Mouse (Mus musculus): ENCODE data around the gene Amigo1.

Amigo1 gene

DNA sequence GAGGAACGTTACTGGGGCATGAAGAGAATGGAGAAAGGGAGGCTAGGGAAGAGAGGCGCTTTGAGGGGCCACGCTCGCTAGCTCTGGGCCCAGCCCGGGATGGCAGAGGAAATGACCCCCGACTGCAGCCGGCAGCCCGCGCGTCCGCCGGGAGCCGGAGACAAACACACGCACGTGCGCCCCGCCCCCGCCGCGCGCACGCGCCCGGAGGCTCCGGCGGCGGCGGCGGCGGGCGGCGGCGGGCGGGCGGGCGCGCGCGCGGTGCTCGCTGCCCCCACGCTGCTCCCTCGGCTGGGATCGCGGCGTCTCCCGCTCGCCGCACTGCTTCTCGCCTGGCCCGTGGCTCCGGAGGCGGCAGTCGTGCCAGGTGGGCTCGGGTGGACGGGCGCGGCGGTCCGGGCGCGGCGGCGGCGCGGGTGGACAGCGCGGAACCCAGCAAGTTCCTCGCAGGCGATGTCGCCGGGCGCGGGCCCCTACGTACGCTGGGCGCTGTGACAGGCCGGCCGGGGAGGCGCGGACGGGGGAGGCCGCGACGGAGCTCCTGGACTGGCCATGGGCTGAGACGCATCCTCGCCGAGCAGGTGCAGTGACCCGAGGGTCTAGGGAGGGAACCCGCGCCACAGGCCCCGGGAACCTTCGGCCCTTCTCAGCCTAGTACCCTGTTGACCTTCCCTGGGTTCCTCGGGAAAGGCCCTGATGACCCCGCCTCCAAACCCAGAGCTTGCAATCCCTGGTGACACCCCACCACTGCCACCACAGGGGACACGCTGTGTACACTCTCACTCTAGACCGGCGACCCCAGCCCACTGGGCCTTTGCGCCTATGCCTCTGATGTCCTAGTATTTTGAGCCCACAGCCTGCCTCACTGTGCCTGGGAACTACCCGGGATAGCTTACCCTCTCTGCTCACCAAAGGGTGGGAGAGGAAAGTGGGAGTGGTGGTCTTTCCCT is at the start of gene Amigo1:
TSS of gene Amigo1 (plus strand) at position 238 of the 950 bp plus-strand sequence.
- DNase-seq (ENCODE audit: low spot score): no peak

DNA sequence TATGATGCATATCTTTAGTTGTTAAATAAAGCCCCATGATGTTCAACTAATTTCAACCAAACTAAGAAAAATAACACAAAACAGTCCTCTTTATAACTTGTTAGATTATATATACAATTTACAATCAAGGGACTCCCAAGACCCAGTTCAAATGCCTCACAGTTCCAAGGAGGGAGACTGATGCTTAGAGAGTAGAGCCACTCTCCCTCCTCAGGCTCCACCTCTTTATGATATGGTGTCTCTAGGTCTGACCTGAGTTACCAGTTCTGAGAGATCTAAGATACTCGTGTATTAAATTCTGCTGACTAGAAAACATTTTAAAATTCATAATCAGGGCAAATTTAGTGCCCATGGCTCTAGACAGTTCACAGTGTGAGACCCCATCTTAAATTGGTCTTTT is 47.0 kb upstream of the Amigo1 start:
- no peak for DNase-seq (ENCODE audit: low spot score)

DNA sequence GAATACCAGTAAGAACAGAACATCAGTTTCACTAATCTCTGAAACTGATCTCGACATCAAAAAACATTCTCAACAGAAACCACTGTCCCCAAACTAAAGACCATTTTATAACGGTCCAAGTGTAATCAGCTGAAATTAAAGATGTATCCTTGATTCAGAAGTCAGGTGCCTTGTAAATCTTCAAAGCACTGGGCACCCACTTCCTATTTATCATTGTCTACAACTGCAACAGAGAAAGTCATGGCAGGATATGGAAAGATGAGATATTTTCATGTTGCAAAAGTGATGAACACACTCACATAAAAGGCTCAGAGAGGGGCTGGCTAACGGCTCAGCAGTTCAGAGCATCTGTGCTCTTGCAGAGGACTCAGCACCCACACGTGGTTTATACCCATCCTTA is 45.3 kb upstream of the Amigo1 start:
- no peak for DNase-seq (ENCODE audit: low spot score)

DNA sequence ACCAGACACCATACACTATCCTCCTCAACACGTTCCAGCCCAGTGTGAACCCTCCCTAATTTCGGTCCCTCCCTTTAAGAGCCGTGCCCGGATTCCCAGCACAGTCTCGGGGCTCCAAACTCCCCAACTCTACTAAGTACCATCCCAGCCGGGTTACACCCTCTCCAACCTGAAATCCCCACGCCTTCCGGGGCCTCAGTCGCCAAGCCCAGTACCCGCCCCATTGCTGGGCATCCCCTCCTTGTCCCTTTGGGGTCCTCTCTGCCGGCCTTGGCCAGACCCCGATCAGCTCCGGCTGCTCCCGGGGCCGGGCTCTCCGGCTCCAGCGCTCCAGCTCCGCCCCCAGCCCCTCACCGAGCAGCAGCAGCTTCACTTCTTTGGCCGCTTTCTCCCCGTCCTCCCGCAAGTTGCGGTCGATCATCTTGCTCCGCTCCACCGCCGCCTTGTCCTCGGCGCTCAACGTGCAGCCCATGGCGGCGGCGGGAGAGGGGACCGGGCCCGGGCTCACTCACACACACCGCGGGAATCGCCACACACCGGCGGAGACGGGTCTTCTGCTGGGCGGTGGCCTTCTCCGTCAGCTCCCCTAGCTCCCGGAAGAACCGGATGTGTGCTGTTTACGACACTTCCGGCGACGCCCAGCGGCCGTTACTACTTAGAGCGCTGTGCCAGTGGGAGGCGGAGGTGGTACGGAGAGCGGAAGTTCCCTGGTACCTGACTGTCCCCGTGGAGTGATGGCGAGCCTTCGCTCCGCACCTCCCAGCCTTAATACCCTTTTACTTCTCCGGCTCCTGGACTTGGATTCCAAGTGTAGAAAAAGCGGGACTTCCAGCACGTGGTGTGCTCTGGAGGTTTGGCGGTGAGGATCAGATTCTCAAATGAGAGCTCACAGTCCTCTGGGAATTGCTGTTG is 40.3 kb upstream of the Amigo1 start, which contains the start of gene Gnai3:
TSS of gene Gnai3 (minus strand) at position 613 of the 912 bp plus-strand sequence.
- DNase-seq (ENCODE audit: low spot score): peak; percentile 71

DNA sequence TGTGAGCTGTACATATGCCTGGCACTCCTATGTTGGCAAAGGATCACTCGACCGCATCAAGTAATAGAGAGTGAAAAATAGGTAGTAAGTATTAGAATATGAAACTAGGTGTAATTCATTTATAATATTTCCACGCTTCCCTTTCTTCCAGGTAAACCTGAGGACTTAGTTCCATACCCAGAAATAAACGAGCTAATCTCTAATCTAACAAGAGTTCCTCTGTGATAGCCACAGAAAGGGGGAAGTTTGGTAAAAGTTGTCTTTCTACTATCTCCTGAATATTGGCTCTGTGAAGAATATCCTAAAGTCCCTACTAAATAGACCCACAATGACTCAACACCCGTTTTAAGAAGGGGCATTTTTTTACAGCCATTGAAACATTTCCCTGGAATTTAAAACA is 39.5 kb upstream of the Amigo1 start:
- DNase-seq (ENCODE audit: low spot score): no peak

DNA sequence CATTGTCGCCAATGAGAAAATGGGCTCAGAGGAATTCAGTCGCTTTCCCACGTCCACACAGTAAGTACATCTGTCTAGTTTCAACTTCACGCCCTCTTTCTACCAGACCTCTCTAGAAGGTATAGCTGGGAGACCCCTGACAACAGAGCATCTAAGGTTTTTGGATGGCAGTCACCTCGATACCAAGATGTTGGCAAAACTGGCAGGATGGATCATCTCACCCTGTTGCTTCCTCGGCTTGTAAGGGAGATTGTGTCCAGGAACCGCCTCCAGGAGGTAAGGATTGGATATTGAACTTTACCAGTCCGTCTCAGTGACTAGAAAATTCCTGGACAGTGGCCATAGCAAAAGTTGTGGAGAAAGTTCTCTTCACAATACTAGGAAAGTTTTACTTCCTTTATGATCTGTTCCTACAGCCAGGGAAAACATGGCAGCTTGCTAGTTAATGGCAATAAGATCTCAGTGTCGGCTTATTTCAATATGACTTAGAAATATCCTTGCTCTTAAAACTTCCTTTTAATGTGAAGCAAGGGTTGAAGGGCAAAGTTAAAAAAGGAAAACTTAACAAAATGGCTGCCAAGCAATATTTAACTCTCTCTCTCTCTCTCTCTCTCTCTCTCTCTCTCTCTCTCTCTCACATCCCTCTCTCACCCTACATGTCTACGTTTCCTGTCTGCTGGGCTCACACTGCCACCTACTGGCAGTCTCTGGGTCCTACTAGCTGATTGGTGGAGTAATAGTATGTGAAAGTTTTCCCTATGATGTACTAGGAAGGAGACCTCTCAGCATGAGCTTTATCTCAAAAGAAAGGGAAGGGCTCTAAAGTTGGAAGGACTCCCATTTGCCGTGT is 38.5 kb upstream of the Amigo1 start:
- peak; percentile 80 for DNase-seq (ENCODE audit: low spot score)

DNA sequence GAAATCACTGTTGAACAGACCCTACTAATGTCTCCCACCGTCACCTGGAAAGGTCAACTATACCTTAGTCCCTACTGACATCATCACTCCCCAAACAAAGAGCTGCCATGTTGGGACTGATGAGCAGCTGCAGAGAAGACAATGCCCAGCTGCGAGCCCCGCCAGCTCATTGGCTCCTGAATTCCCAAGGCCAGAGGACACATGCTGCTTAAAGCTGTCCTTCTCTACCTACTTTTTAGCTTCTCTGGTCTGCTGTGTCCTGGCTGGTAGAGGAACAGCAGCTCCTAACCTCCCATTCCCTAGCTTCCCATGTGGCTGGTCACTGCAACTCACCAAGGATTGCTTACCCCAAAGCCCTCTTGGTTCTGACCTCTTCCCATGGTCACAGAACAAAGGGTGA is 33.8 kb upstream of the Amigo1 start:
- DNase-seq (ENCODE audit: low spot score): no peak

DNA sequence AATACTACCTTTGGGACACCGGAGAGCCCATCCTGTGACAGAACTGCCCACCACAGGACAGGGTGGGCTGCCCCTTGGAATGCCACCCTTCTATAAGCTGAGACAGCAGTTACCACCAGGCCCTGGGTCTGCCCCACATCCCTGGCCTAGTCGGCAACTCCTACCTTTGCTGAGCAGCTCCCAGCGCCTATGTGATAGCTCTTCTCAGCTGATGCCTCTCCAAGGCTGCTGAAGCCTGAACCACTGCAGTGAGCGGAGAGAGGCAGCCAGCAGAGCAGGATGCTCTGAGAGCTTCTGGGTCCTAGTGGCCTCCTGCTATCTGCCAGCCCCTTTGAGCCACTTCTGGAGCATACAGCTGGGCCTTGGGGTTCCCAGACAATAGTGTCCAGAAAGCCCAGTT is 31.5 kb upstream of the Amigo1 start, which contains the start of gene Gpr61:
TSS of gene Gpr61 (minus strand) at position 227 of the 400 bp plus-strand sequence.
- peak; percentile 69 for DNase-seq (ENCODE audit: low spot score)

DNA sequence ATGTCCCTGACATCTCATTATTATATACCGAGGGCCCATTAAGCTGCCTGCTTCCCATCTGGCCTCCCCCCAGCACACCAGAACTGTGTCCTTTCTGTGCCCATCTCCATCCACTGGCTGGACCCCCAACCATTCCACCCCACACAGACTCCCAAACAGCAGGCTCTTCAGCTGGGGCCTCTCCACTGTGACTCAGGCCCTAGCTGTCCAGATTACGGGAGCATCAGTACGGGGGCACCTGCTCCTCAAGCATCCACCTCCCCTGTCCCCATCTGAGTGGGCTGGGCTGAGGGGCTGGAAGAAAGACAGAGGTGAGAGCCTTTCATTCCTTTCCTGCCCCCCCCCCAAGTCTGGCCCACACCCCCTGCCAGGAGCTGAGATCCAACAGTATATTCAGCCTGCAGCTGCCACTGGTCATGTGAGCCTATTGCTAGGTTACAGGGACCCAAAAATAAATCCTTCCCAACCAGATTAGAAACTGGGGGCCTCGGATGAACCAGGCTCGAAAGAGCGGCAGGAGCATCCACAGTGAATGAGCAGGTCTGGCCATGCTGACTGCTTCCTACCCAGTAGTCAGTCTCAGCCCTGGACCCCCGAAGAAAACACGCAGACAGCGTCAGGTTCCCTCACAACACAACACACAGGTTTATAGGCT is 27.6 kb upstream of the Amigo1 start:
- DNase-seq (ENCODE audit: low spot score): peak; percentile 73

DNA sequence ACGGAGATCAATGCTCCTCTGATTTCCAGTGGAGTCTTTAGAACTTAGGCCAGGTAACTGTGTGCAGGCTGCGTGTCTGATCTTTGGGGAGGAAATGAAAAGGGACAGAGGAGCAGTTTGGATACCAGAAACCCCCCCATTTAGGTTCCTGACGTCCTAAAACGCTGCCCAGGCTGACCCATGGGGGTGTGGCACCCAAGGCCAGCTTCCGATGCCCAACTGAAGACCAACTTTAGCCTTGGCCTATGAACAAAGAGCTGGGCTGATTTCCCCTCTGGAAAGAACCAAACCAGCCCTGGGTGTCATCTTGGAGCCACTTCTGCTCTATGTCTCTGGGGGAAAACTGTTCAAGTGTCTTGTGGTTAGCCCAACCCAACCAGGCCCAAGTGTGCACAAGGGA is 22.0 kb upstream of the Amigo1 start:
- no peak for DNase-seq (ENCODE audit: low spot score)

DNA sequence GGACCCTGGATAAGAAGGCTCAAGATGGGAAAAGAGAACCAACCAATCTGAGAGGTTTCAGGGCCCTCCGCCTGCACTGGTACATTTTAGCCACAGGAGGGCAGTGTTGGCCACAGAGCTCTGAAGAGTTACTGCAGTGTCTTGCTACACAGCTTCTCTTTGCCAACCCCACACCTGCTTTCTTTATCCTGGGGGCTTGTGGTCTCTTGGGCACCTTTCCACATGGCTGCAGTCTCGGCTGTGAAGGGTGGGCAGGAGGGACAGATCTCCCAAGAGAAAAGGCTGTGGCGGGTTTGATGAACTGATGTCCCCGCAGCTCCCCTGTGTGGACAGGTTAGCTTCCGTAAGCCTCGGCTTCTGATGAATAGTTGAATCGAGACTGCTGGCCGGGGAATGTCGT is 21.3 kb upstream of the Amigo1 start:
- peak; percentile 83 for DNase-seq (ENCODE audit: low spot score)

DNA sequence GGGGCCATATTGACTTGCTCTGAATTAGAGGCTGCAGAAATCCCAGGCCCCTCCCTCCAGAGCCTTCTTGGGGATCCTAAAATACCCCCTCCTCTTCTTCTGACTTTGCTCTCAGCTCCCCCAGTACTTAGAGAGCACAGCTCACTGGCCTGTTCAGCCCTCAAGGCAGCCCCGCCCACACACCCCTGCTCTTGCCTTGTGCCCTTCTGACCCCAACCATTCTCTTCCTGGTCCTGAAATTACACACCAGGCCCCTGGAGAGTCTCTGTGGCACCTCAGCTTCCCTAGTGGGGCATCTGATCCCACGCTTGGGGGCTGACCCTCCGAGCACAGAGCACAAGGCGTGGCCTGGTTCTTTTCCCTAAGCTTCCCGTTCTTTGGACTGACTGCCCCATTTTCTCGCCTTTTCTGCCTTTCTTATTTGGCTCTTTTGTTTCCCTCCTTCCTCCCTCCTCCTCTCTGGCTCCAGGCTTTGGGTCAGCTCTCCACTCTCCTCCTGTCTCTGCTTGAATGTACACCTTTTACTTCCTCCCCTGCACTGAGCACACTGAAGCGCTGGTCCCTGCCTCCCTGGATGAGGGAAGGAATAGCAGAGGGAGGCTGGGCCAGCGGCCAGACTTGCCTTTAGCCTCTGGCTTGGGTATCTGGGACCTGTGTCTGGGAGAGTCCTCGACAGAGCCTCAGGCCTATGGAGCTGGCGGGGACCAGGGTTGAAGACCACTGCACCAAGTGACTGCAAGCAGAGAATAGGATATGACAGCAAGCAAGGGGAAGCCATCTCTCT is 20.4 kb upstream of the Amigo1 start:
- no peak for DNase-seq (ENCODE audit: low spot score)

DNA sequence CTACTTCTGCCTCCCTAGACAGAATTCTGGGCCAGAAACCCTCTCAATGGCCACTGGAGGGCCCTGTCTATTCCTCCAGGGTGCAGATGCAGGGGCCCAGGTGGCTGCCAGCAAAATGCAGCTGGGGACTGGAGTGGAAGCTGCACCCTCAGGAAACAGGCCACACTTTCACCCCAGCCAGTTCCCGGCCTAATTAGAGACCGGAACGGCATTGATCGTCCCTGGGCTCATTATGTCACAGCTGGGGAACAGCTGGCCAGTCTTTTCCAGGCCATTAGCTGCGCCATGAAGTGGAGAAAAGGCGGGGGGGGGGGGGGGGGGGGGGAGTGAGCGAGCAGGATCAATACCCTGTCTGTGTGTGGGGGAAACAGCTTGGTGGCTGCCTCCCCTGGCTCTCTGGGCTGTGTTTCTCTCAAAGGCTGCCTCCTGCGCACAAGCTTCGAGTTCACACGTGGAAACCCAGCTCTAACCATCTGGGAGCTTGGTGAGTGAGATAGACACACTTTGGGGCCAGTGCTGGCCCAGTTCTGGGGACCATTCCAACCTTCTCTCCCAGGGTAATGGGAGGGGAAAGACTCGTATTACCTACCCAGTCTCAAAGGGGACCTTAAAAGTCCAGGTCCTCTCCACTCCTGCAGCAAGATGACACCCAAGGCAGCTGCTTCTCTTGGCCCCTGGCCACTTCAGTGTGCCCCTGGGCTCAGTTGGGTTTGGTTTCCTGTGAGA is 19.5 kb upstream of the Amigo1 start:
- DNase-seq (ENCODE audit: low spot score): no peak

DNA sequence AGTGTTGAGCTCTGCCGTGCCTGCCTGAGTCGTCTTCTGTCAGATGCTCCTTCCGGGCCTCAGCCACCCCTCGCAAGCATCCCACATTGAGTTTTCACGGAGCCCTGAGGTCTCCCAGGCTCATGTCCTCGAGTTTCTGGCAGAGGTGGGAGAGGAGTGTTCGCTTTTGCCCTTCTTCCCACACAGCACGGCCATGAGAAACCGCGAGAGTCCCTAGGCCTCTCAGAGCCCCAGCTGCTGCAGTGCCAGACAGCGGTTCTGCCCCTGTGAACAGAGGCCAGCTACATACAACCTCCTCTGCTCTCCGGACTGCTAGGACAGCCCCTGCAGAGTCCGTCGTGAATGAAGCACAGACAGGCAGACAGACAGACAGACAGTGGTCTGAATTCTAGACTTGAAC is 18.6 kb upstream of the Amigo1 start:
- DNase-seq (ENCODE audit: low spot score): no peak

DNA sequence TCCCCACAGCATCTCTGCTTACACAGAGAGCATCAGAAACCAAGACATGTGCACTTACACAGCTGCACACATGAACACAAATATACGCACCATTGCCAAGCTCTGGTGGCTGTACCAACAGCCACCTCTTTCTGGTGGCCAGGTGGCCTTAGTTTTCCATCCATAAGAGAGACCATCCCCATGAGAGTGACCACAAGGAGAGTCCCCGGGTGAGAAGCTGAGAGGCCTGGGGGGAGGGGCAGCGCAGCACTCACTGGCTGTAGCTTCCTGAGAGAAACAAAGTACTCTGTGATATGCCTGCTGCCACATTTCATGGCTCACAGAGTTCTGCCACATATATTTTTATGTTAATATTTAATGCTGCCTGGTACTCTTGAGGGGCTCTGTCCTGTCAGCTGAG is 16.9 kb upstream of the Amigo1 start:
- no peak for DNase-seq (ENCODE audit: low spot score)

DNA sequence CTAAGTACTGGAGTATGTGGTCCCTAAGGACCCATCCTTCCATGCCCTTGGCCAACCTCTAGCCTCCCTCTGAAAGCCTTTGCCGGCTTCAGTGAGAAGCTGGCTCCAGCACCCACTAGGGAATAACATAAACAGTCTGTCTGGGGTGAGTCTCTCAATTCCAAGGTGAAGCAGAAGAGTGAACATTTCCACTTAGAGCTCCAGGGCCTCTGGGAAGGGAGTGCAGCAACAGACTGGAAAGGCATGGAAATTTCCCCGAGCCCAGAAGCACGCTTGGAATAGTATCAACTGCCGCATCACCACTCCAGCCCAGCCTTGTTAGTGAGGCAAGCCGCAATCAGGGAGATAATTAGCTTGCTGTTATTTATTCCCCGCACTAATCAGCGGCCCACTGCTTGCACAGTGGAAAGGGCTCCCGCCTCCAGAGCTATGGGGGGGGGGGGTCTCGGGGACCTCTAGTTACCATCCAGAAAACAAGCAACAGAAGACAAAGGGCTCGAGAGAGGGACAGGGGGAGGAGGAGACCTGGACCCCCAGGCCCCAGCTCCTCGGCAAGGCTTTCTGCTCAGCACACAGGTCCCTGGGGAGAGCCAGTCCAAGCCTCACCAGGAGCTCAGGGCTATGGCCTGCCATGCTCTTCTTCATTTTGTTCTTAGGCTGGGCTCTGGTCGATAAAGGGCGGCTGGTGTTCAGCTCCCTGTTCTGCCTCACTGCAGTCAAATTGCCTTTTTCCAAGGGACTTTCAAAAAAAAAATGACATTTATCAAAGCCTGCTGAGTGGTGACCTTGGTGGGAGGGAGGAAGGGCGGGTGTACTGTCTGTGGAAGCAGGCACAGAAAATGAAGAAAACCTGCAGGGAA is 11.2 kb upstream of the Amigo1 start:
- peak; percentile 67 for DNase-seq (ENCODE audit: low spot score)

DNA sequence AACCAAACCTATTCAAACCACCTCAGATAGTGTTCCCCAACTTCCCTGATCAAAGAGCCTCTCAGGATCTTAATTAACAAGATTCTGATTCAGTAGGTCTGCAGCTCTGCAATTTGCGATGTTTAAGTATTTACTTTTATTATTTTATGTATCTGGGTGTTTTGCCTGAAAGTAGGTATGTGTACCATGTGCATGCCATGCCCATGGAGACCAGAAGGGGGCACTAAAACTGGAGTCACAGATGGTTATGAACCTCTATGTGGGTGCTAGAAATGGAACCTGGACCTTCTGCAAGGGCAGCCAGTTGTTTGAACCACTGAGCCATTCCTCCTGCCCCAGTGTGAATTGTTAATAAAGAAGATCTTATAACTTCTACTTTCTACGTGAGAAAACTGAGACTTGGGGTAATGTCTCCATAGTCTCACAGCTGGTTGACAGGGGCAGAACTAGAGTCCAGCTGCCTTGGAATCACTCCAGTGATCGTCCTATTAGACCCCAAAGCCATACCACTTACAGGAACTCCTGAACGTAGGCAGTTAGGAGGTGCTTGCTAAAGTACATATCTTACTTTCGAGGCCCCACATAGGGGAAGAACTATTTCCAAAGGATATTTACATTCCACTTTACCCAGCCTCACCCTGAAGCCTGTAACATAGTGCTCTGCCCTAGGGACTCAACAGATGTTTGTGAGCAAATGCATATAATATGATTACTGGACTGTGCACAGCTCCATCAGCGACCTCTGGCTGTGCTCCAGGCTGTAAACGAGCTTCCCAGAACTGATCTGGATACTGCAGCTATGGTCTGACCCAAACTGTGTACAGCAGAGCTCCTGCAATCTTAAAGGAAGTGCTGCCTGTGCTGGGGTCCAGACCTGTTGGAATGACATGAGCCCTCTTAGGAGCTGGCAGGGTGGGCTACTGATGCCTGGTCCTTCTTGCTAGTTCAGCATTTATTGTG is 7.1 kb upstream of the Amigo1 start:
- no peak for DNase-seq (ENCODE audit: low spot score)

DNA sequence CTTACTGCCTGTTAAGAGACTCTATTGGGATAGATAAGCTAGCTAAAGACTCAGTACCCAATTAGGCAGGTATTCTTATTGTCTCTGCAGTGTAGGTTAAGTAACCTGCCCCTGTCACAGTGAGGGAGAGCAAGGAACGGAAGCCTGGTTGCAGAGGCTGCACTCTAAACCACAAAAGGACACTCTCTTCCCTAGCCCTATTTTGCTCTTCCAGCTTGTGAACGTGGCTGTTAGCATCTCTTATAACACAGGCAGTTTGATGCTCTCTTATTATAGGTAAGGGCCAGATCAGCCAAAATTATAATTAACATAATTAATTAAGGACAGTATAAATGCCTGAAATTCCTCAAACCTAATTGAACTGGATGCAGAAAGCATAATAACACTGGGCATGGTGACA is 5.6 kb upstream of the Amigo1 start:
- no peak for DNase-seq (ENCODE audit: low spot score)

Data from left cerebral cortex, adult 11 months (tissue).